Comparison of ENCODE assay signal across 23 mouse cellular contexts in genomic region chr19:41341677-41342076, GRCm38 (mm10). TPM values are rescaled to one million over a fixed set of nuclear protein-coding genes. Genes with fewer than 3 reads are reported as not detected.
A peak's percentile ranks its signal among the peaks of the same experiment; 100 is the strongest.
DNase-seq lines count a peak whose midpoint lies in the region; ATAC-seq and TF ChIP-seq lines count a peak whose summit lies in the region.
"Had no signal": no experiment of that assay in that cellular context is flagged by ENCODE, and none has a peak within 500 bp of the region (broad histone marks: within the 10 kb centered on the region; RNA-seq: fewer than 3 reads in every experiment).

No protein-coding gene starts in this region.

- in situ Hi-C loops in CH12.LX (cut with MboI; ENCODE audit: low pct_ligation_motif_present, low pct_unique_long_range_greater_than_20kb, low sequenced_read_pairs): no loop called here

- no peak overlapping the region for H3K27ac ChIP-seq in liver, adult 2 months (replicated peaks; ENCODE audit: insufficient read depth, low read depth, low read length)
- peak overlapping the region; percentile 89 for H3K27ac ChIP-seq in CH12.LX (ENCODE audit: insufficient read depth, low read depth)
- peak overlapping the region; percentile 61 for H3K27ac ChIP-seq in brown adipose tissue, adult 24 weeks (replicated peaks; ENCODE audit: low read depth, low read length)
- H3K27ac ChIP-seq in kidney, embryonic 16.5 days (ENCODE audit: low read length): no peak overlapping the region
- H3K27ac ChIP-seq: embryonic facial prominence, embryonic 15.5 days; forebrain, embryonic 15.5 days; heart, adult 2 months; hindbrain, embryonic 13.5 days; kidney, embryonic 15.5 days; limb, embryonic 12.5 days; liver, embryonic 14.5 days; lung, embryonic 15.5 days had no signal

- no peak for TF ChIP-seq RAD21 in CH12.LX (IDR thresholded peaks at IDR 0.05; ENCODE audit: low read depth, low read length)

- H3K27me3 ChIP-seq in liver, adult 2 months (ENCODE audit: control insufficient read depth, insufficient read depth, low read length): no peaks in the 10 kb centered on the region
- no peaks in the 10 kb centered on the region for H3K27me3 ChIP-seq in CH12.LX (replicated peaks)
- no peaks in the 10 kb centered on the region for H3K27me3 ChIP-seq in splenic B cell, adult 2 months (ENCODE audit: control insufficient read depth, insufficient read depth, low read length, poor library complexity, severe bottlenecking)
- no peaks in the 10 kb centered on the region for H3K27me3 ChIP-seq in kidney, embryonic 16.5 days (ENCODE audit: insufficient read depth, low read length)
- H3K27me3 ChIP-seq: embryonic facial prominence, embryonic 15.5 days; forebrain, embryonic 15.5 days; hindbrain, embryonic 13.5 days; kidney, embryonic 15.5 days; limb, embryonic 12.5 days; lung, embryonic 15.5 days had no signal

- no peak overlapping the region for H3K4me3 ChIP-seq in liver, adult 2 months (ENCODE audit: insufficient read depth, low read depth, low read length)
- H3K4me3 ChIP-seq in CH12.LX (replicated peaks in 1 of 3; ENCODE audit: low read depth in 2 of 3, low read length in 2 of 3, poor library complexity in 1 of 3): no peak overlapping the region
- no peak overlapping the region for H3K4me3 ChIP-seq in brown adipose tissue, adult 24 weeks (ENCODE audit: insufficient read depth, low read depth, low read length)
- H3K4me3 ChIP-seq in kidney, embryonic 16.5 days (ENCODE audit: low read length): no peak overlapping the region
- H3K4me3 ChIP-seq: embryonic facial prominence, embryonic 15.5 days; forebrain, embryonic 15.5 days; heart, adult 2 months; hindbrain, embryonic 13.5 days; kidney, embryonic 15.5 days; limb, embryonic 12.5 days; lung, embryonic 15.5 days had no signal

- no peaks in the 10 kb centered on the region for H3K9me3 ChIP-seq in CH12.LX (replicated peaks; ENCODE audit: low read length)
- no peaks in the 10 kb centered on the region for H3K9me3 ChIP-seq in kidney, embryonic 16.5 days (ENCODE audit: low read length)
- H3K9me3 ChIP-seq: embryonic facial prominence, embryonic 15.5 days; forebrain, embryonic 15.5 days; hindbrain, embryonic 13.5 days; kidney, embryonic 15.5 days; limb, embryonic 12.5 days; lung, embryonic 15.5 days had no signal

- H3K9ac ChIP-seq in liver, adult 2 months (ENCODE audit: low read depth, low read length): no peak overlapping the region
- 0 out of 2 replicates have a peak overlapping the region, but pooled peaks have one; percentile 5 for H3K9ac ChIP-seq in CH12.LX (ENCODE audit: insufficient read depth, low read depth)
- no peak overlapping the region for H3K9ac ChIP-seq in kidney, embryonic 16.5 days (replicated peaks; ENCODE audit: low read length)
- H3K9ac ChIP-seq: embryonic facial prominence, embryonic 15.5 days; forebrain, embryonic 15.5 days; hindbrain, embryonic 13.5 days; kidney, embryonic 15.5 days; limb, embryonic 12.5 days; liver, embryonic 14.5 days; lung, embryonic 15.5 days had no signal

- dilution Hi-C loops in CH12.LX (cut with MboI; ENCODE audit: extremely low pct_ligation_motif_present, extremely low pct_unique_long_range_greater_than_20kb, low sequenced_read_pairs): no loop called here

- H3K4me1 ChIP-seq in liver, adult 2 months (ENCODE audit: control insufficient read depth, insufficient read depth, low read length): peaks cover 11% of the 10 kb centered on the region
- peaks cover 39 to 79% of the 10 kb centered on the region in 2 experiments for H3K4me1 ChIP-seq in CH12.LX (ENCODE audit: control insufficient read depth in 1 of 2, insufficient read depth in 2 of 2)
- H3K4me1 ChIP-seq in brown adipose tissue, adult 24 weeks (ENCODE audit: control insufficient read depth, insufficient read depth, insufficient read length, low read length): 0 out of 2 replicates have a peak, but pooled peaks cover 3% of the 10 kb centered on the region
- peaks cover 3% of the 10 kb centered on the region; the same call in 1 of the 2 replicates for H3K4me1 ChIP-seq in kidney, embryonic 16.5 days (ENCODE audit: insufficient read depth, low read length)
- H3K4me1 ChIP-seq: embryonic facial prominence, embryonic 15.5 days had no signal

- H3K4me2 ChIP-seq in CH12.LX (ENCODE audit: insufficient read depth, low read depth, poor library complexity, severe bottlenecking): peak overlapping the region; percentile 17; the same call in 1 of the 2 replicates
- H3K4me2 ChIP-seq in kidney, embryonic 16.5 days (replicated peaks; ENCODE audit: low read depth, low read length): no peak overlapping the region
- H3K4me2 ChIP-seq: embryonic facial prominence, embryonic 15.5 days; forebrain, embryonic 15.5 days; hindbrain, embryonic 13.5 days; kidney, embryonic 15.5 days; limb, embryonic 12.5 days; lung, embryonic 15.5 days had no signal

- ATAC-seq in kidney, embryonic 16.5 days (ENCODE audit: low FRiP score, low TSS enrichment): no peak
- ATAC-seq: forebrain, embryonic 15.5 days; midbrain, embryonic 16.5 days had no signal

- TF ChIP-seq CTCF in liver, adult 2 months (IDR thresholded peaks at IDR 0.05; ENCODE audit: low read depth, low read length): no peak
- no peak for TF ChIP-seq CTCF in CH12.LX (conservative IDR thresholded peaks at IDR 0.05 in 1 of 2, IDR thresholded peaks at IDR 0.05 in 1 of 2; ENCODE audit: low read depth in 2 of 2, low read length in 2 of 2)

- peak; percentile 42 for DNase-seq in liver, adult 2 months (ENCODE audit: extremely low read depth, low read depth, low spot score)
- DNase-seq in liver: no peak
- no peak for DNase-seq in CH12.LX (ENCODE audit: extremely low read depth)
- peak; percentile 76 for DNase-seq in splenic B cell, adult 2 months (ENCODE audit: low read depth, low spot score)
- DNase-seq in adrenal gland, postnatal 14 days: no peak
- DNase-seq: adrenal gland, postnatal 36 days; cerebellum, adult 8-10 months; gastrocnemius, postnatal 10 days; kidney, adult 11 months; layer of hippocampus, postnatal 36 days; lung, postnatal 36 days; thymus, postnatal 25 days had no signal

- TF ChIP-seq EP300 in CH12.LX (IDR thresholded peaks at IDR 0.05; ENCODE audit: low read length): peak; percentile 45

- H3K79me2 ChIP-seq in liver, adult 2 months (ENCODE audit: control insufficient read depth, insufficient read depth, low read length): peaks cover 9% of the 10 kb centered on the region; the same call in 1 of the 2 replicates
- peaks cover 24% of the 10 kb centered on the region for H3K79me2 ChIP-seq in CH12.LX (replicated peaks; ENCODE audit: control insufficient read depth, extremely low read depth, insufficient read depth, poor library complexity, severe bottlenecking)

- no peaks in the 10 kb centered on the region for H3K36me3 ChIP-seq in liver, adult 2 months (ENCODE audit: control insufficient read depth, insufficient read depth, low read length)
- peaks cover 0 to 21% of the 10 kb centered on the region in 2 experiments for H3K36me3 ChIP-seq in CH12.LX (replicated peaks in 1 of 2; ENCODE audit: control insufficient read depth in 1 of 2, insufficient read depth in 1 of 2, low read length in 1 of 2)
- no peaks in the 10 kb centered on the region; the same call in 1 of the 2 replicates for H3K36me3 ChIP-seq in splenic B cell, adult 2 months (ENCODE audit: control insufficient read depth, insufficient read depth, low read length, poor library complexity, severe bottlenecking)
- no peaks in the 10 kb centered on the region for H3K36me3 ChIP-seq in kidney, embryonic 16.5 days (ENCODE audit: insufficient read depth, low read length)
- H3K36me3 ChIP-seq: embryonic facial prominence, embryonic 15.5 days; forebrain, embryonic 15.5 days; hindbrain, embryonic 13.5 days; kidney, embryonic 15.5 days; limb, embryonic 12.5 days; lung, embryonic 15.5 days had no signal

- no peak for TF ChIP-seq POLR2A in liver, adult 2 months (IDR thresholded peaks at IDR 0.05; ENCODE audit: extremely low read depth, insufficient read depth, low read length)
- TF ChIP-seq POLR2A in CH12.LX (IDR thresholded peaks at IDR 0.05; ENCODE audit: low read depth, low read length): 0 out of 2 replicates have a peak, but pooled peaks have one; percentile 20

- WGBS in liver, adult 2 months: 44% methylated on average over 5 of the region's 5 CpGs
- 80% methylated on average over 5 of the region's 5 CpGs for WGBS in kidney, embryonic 16.5 days

TF ChIP-seq in CH12.LX, 34 proteins besides CTCF, POLR2A, EP300 and RAD21 (continues in another document):
- TF ChIP-seq USF2 (conservative IDR thresholded peaks at IDR 0.05; ENCODE audit: low read depth, low read length) (no peak), GABPA (IDR thresholded peaks at IDR 0.05; ENCODE audit: insufficient replicate concordance, low read depth, low read length) (no peak), MYC (IDR thresholded peaks at IDR 0.05; ENCODE audit: low read depth, low read length) (peak; percentile 71; the same call in 1 of the 2 replicates), CHD2 (IDR thresholded peaks at IDR 0.05; ENCODE audit: low read length) (peak; percentile 28; the same call in 1 of the 2 replicates), POLR2AphosphoS2 (IDR thresholded peaks at IDR 0.05; ENCODE audit: low read depth, low read length) (no peak), NELFE (IDR thresholded peaks at IDR 0.05; ENCODE audit: low read depth, low read length) (no peak), SIN3A (IDR thresholded peaks at IDR 0.05; ENCODE audit: low read length) (no peak), PAX5 (IDR thresholded peaks at IDR 0.05; ENCODE audit: low read length) (no peak), ETS1 (conservative IDR thresholded peaks at IDR 0.05; ENCODE audit: low read depth, low read length) (peak; percentile 50), MXI1 (IDR thresholded peaks at IDR 0.05; ENCODE audit: low read depth, low read length) (0 out of 2 replicates have a peak, but pooled peaks have one; percentile 42), ZMIZ1 (IDR thresholded peaks at IDR 0.05; ENCODE audit: low read depth, low read length) (no peak), SMC3 (IDR thresholded peaks at IDR 0.05; ENCODE audit: low read depth, low read length) (no peak), RCOR1 (conservative IDR thresholded peaks at IDR 0.05; ENCODE audit: low read depth, low read length) (no peak), MAZ (IDR thresholded peaks at IDR 0.05; ENCODE audit: low read depth, low read length) (peak; percentile 67; the same call in 1 of the 2 replicates), NRF1 (IDR thresholded peaks at IDR 0.05; ENCODE audit: low read depth, low read length) (no peak), MEF2A (IDR thresholded peaks at IDR 0.05; ENCODE audit: borderline replicate concordance, low read depth, low read length) (no peak; the same call in 1 of the 2 replicates)

RNA-seq across cellular contexts. Expression of gene Pik3ap1, which starts 43.2 kb away (rescaled TPM):
- 21.7 and 34.8 TPM in 2 replicates for total RNA-seq in liver, adult 2 months (2014; rRNA removed)
- polyA plus RNA-seq in liver, adult 2 months (2012; rRNA removed): 25.4 and 31.9 TPM in 2 replicates
- total RNA-seq in CH12.LX (2012; rRNA removed): 34.3 and 37.4 TPM in 2 replicates
- 25.1 and 26.7 TPM in 2 replicates for total RNA-seq in CH12.LX (2014; rRNA removed)
- 98.6 and 106 TPM in 2 replicates for polyA plus RNA-seq in CH12.LX (2012; ENCODE audit: insufficient read length, low read depth)
- 1.4 and 3.3 TPM in 2 replicates for polyA plus RNA-seq in brown adipose tissue, adult 24 weeks (2012; ENCODE audit: insufficient read depth, insufficient read length, missing spikeins)
- total RNA-seq in adrenal gland, postnatal 14 days (2021): 8.4 and 9.3 TPM in 2 replicates
- 2.1 and 2.3 TPM in 2 replicates for polyA plus RNA-seq in kidney, embryonic 16.5 days (2015; fragmentation: Nextera tagmentation; extraction: Ambion mirVana)

Comparison
In these comparisons a context has a peak if more than half of its experiments do, and no peak if none do; other contexts are left out.
1. DNase-seq: peak in liver, adult 2 months (single experiment) and splenic B cell, adult 2 months (single experiment); none in liver (single experiment), CH12.LX (single experiment) and adrenal gland, postnatal 14 days (single experiment).
2. H3K27ac ChIP-seq: peak in CH12.LX (single experiment) and brown adipose tissue, adult 24 weeks (single experiment); none in liver, adult 2 months (single experiment) and kidney, embryonic 16.5 days (single experiment).